Comparison of ENCODE assay signal across 1 mouse cellular context in genomic region chr2:20560581-20560980, GRCm38 (mm10).
TF ChIP-seq lines count a peak whose summit lies in the region.

No protein-coding gene starts in this region.

TF ChIP-seq in CH12.LX, 34 proteins besides CTCF, POLR2A, EP300 and RAD21 (continued from another document):
- TF ChIP-seq USF2 (conservative IDR thresholded peaks at IDR 0.05; ENCODE audit: low read depth, low read length) = no peak
